In the genomic region with DNA sequence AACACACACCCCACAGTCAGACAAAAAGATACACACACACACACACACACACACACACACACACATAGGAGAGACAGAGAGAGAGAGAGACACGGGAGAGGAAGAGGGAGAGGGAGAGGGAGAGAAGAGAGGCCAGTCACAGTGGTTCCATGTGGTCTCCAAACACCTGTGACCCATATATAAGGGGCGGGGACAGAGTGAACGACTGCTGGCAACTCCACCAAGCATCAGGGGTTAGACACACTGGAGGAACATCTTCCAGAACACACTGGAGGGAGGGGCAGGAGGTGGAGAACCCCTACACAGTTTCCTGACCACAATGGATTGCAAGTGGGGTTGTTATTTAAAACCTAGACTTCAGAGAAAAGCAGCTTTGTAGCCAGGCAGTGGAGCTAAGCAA, we compare ENCODE assay signal across 20 mouse cellular contexts.
"Had no signal": no experiment of that assay in that cellular context is flagged by ENCODE, and none has a peak within 500 bp of the region (broad histone marks: within the 10 kb centered on the region; RNA-seq: fewer than 3 reads in every experiment).

No protein-coding gene starts in this region.

- H3K36me3 ChIP-seq: heart, embryonic 12.5 days; hindbrain, embryonic 13.5 days; hindbrain, embryonic 15.5 days; limb, embryonic 13.5 days; limb, embryonic 15.5 days had no signal

- H3K27me3 ChIP-seq: heart, embryonic 12.5 days; hindbrain, embryonic 13.5 days; hindbrain, embryonic 15.5 days; limb, embryonic 15.5 days had no signal

- H3K4me2 ChIP-seq: heart, embryonic 12.5 days; hindbrain, embryonic 13.5 days; hindbrain, embryonic 15.5 days; limb, embryonic 13.5 days; limb, embryonic 15.5 days had no signal

- ATAC-seq: forebrain, embryonic 16.5 days; hindbrain, postnatal 0 days; intestine, postnatal 0 days had no signal

- H3K4me1 ChIP-seq: heart, embryonic 12.5 days; hindbrain, embryonic 13.5 days; hindbrain, embryonic 15.5 days; limb, embryonic 15.5 days had no signal

- H3K9me3 ChIP-seq: heart, embryonic 12.5 days; hindbrain, embryonic 13.5 days; hindbrain, embryonic 15.5 days; limb, embryonic 13.5 days; limb, embryonic 15.5 days had no signal

- H3K4me3 ChIP-seq: gastrocnemius, adult 2 months; heart, adult 2 months; heart, embryonic 12.5 days; hindbrain, embryonic 13.5 days; hindbrain, embryonic 15.5 days; left cerebral cortex, adult 2 months; limb, embryonic 13.5 days; limb, embryonic 15.5 days had no signal

- H3K27ac ChIP-seq: gastrocnemius, adult 2 months; heart, adult 2 months; hindbrain, embryonic 13.5 days; hindbrain, embryonic 15.5 days; hindbrain, postnatal 0 days; left cerebral cortex, adult 2 months; limb, embryonic 13.5 days; limb, embryonic 15.5 days had no signal

- DNase-seq: gastrocnemius, adult 2 months; gastrocnemius, postnatal 10 days; gastrocnemius, postnatal 25 days; heart, adult 2 months; heart, postnatal 10 days; kidney, adult 18-20 months; kidney, adult 8-10 months; kidney, postnatal 10 days; kidney, postnatal 25 days; kidney, postnatal 4 days; left cerebral cortex, postnatal 4 days had no signal

- H3K9ac ChIP-seq: heart, embryonic 12.5 days; hindbrain, embryonic 13.5 days; hindbrain, embryonic 15.5 days; limb, embryonic 13.5 days; limb, embryonic 15.5 days had no signal
